7 mouse cellular contexts compared by ENCODE assay signal in the genomic region with DNA sequence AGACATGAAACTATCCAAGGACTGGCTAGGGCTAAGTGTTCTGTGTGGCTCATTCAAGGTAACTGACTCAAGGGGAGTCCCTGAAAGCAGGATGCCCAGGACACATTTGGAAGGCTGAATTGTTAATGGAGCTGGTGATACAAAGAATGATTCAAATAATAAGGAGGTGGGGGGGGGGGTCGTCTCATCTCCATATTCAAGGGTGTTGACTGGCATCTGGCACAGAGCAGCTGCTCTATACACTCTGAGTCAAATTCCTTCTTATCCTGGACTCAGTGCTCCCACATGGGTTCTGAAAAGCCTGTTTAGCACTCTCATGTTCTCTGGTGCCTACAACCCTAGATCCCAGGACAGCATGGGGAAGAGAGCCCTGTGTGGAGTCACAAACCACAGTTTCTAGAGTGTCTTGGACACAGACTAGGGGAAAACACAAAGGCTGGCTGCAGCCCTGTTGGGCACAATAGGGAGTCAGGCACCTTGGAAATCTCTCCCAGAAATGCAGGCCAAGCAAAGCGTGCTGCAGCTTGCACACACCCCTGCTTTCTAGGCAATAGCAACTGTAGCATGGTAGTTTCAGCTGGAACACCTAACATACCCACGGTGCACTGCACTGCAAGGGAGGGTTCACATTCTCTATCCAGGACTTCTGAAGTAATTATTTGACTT. TPM values are rescaled to one million over a fixed set of nuclear protein-coding genes. Genes with fewer than 3 reads are reported as not detected.
DNase-seq lines count a peak whose midpoint lies in the region; ATAC-seq and TF ChIP-seq lines count a peak whose summit lies in the region.

No protein-coding gene starts in this region.

- 0 out of 2 replicates have a peak overlapping the region, but pooled peaks have one; percentile 13 for H3K4me3 ChIP-seq in hindbrain, embryonic 10.5 days
- no peak overlapping the region for H3K4me3 ChIP-seq in hindbrain, postnatal 0 days (ENCODE audit: low read length)
- H3K4me3 ChIP-seq in embryonic facial prominence, embryonic 11.5 days (ENCODE audit: low read depth, low read length), result no peak overlapping the region
- no peak overlapping the region for H3K4me3 ChIP-seq in embryonic facial prominence, embryonic 15.5 days (replicated peaks)
- no peak overlapping the region for H3K4me3 ChIP-seq in limb, embryonic 14.5 days (replicated peaks; ENCODE audit: low read length)

- no peaks in the 10 kb centered on the region for H3K36me3 ChIP-seq in hindbrain, embryonic 10.5 days
- H3K36me3 ChIP-seq in hindbrain, postnatal 0 days (ENCODE audit: insufficient read depth, low read length), result no peaks in the 10 kb centered on the region
- no peaks in the 10 kb centered on the region for H3K36me3 ChIP-seq in embryonic facial prominence, embryonic 11.5 days (replicated peaks; ENCODE audit: control insufficient read depth, insufficient read depth, low read depth, low read length)
- H3K36me3 ChIP-seq in embryonic facial prominence, embryonic 15.5 days, result no peaks in the 10 kb centered on the region
- H3K36me3 ChIP-seq in limb, embryonic 14.5 days (ENCODE audit: control insufficient read depth, insufficient read depth, low read length), result no peaks in the 10 kb centered on the region

- peaks cover 89% of the 10 kb centered on the region for H3K4me1 ChIP-seq in hindbrain, embryonic 10.5 days (replicated peaks)
- no peaks in the 10 kb centered on the region; the same call in 1 of the 2 replicates for H3K4me1 ChIP-seq in hindbrain, postnatal 0 days (ENCODE audit: insufficient read depth, low read length)
- H3K4me1 ChIP-seq in embryonic facial prominence, embryonic 11.5 days (ENCODE audit: control insufficient read depth, insufficient read depth, low read length), result peaks cover 23% of the 10 kb centered on the region
- peaks cover 76% of the 10 kb centered on the region for H3K4me1 ChIP-seq in embryonic facial prominence, embryonic 15.5 days
- peaks cover 81% of the 10 kb centered on the region for H3K4me1 ChIP-seq in limb, embryonic 14.5 days (ENCODE audit: control insufficient read depth, insufficient read depth, low read length)

- H3K4me2 ChIP-seq in hindbrain, postnatal 0 days (ENCODE audit: low read depth, low read length), result no peak overlapping the region
- H3K4me2 ChIP-seq in embryonic facial prominence, embryonic 11.5 days (ENCODE audit: low read depth, low read length), result no peak overlapping the region
- H3K4me2 ChIP-seq in embryonic facial prominence, embryonic 15.5 days (replicated peaks), result no peak overlapping the region
- H3K4me2 ChIP-seq in limb, embryonic 14.5 days (replicated peaks; ENCODE audit: low read depth, low read length, severe bottlenecking), result no peak overlapping the region

- no peak for TF ChIP-seq CTCF in hindbrain, postnatal 0 days (IDR thresholded peaks at IDR 0.05; ENCODE audit: low read depth)

- H3K27ac ChIP-seq in hindbrain, embryonic 10.5 days, result peak overlapping the region; percentile 94
- no peak overlapping the region for H3K27ac ChIP-seq in hindbrain, postnatal 0 days
- H3K27ac ChIP-seq in embryonic facial prominence, embryonic 11.5 days (replicated peaks; ENCODE audit: low read depth, low read length), result 0 out of 2 replicates have a peak overlapping the region, but pooled peaks have one; percentile 29
- H3K27ac ChIP-seq in embryonic facial prominence, embryonic 15.5 days (replicated peaks), result peak overlapping the region; percentile 95
- peak overlapping the region; percentile 96 for H3K27ac ChIP-seq in limb, embryonic 14.5 days (replicated peaks; ENCODE audit: low read depth, low read length)

- H3K27me3 ChIP-seq in hindbrain, embryonic 10.5 days (ENCODE audit: insufficient read depth, poor library complexity, severe bottlenecking), result no peaks in the 10 kb centered on the region
- H3K27me3 ChIP-seq in hindbrain, postnatal 0 days (ENCODE audit: insufficient read depth, low read length), result no peaks in the 10 kb centered on the region
- H3K27me3 ChIP-seq in embryonic facial prominence, embryonic 11.5 days (ENCODE audit: control insufficient read depth, insufficient read depth, low read length), result no peaks in the 10 kb centered on the region
- H3K27me3 ChIP-seq in embryonic facial prominence, embryonic 15.5 days, result no peaks in the 10 kb centered on the region
- H3K27me3 ChIP-seq in limb, embryonic 14.5 days (ENCODE audit: control insufficient read depth, insufficient read depth, low read length), result no peaks in the 10 kb centered on the region

- H3K9me3 ChIP-seq in hindbrain, embryonic 10.5 days, result no peaks in the 10 kb centered on the region
- H3K9me3 ChIP-seq in hindbrain, postnatal 0 days (ENCODE audit: low read length), result no peaks in the 10 kb centered on the region
- no peaks in the 10 kb centered on the region for H3K9me3 ChIP-seq in embryonic facial prominence, embryonic 11.5 days (replicated peaks; ENCODE audit: control insufficient read depth, low read length)
- no peaks in the 10 kb centered on the region for H3K9me3 ChIP-seq in embryonic facial prominence, embryonic 15.5 days (replicated peaks)
- H3K9me3 ChIP-seq in limb, embryonic 14.5 days (ENCODE audit: control insufficient read depth, low read length), result no peaks in the 10 kb centered on the region

- ATAC-seq in hindbrain, postnatal 0 days, result no peak
- ATAC-seq in embryonic facial prominence, embryonic 11.5 days (replicated peaks; ENCODE audit: insufficient number of reproducible peaks, low FRiP score, low TSS enrichment, low read depth), result no peak
- no peak for ATAC-seq in embryonic facial prominence, embryonic 15.5 days (ENCODE audit: insufficient number of reproducible peaks, low FRiP score, low TSS enrichment, low read depth)
- ATAC-seq in limb, embryonic 14.5 days (ENCODE audit: low FRiP score, low read depth), result no peak
- ATAC-seq in CD4-positive, CD25-positive, alpha-beta regulatory T cell, adult 4 months, result no peak

- DNase-seq in hindbrain, embryonic 10.5 days (ENCODE audit: low spot score), result peak; percentile 56
- DNase-seq in hindbrain, postnatal 0 days (ENCODE audit: low spot score), result no peak
- DNase-seq in embryonic facial prominence, embryonic 11.5 days (ENCODE audit: low spot score), result no peak
- DNase-seq in limb, embryonic 14.5 days (ENCODE audit: low spot score), result no peak
- DNase-seq in cerebellum, adult 9-10 months, result no peak

- TF ChIP-seq POLR2A in limb, embryonic 14.5 days (IDR thresholded peaks at IDR 0.05; ENCODE audit: borderline replicate concordance, extremely low read depth, insufficient read depth, insufficient read length), result no peak

- 44% methylated on average over 3 of the region's 3 CpGs for WGBS in hindbrain, embryonic 10.5 days
- WGBS in hindbrain, postnatal 0 days, result 31% methylated on average over 3 of the region's 3 CpGs
- WGBS in embryonic facial prominence, embryonic 11.5 days, result 47% methylated on average over 3 of the region's 3 CpGs
- WGBS in embryonic facial prominence, embryonic 15.5 days, result 48% methylated on average over 3 of the region's 3 CpGs
- 59% methylated on average over 3 of the region's 3 CpGs for WGBS in limb, embryonic 14.5 days

- H3K9ac ChIP-seq in hindbrain, postnatal 0 days (replicated peaks; ENCODE audit: low read length), result no peak overlapping the region
- no peak overlapping the region for H3K9ac ChIP-seq in embryonic facial prominence, embryonic 11.5 days (replicated peaks; ENCODE audit: low read length)
- H3K9ac ChIP-seq in embryonic facial prominence, embryonic 15.5 days, result no peak overlapping the region
- H3K9ac ChIP-seq in limb, embryonic 14.5 days (ENCODE audit: low read depth, low read length, severe bottlenecking), result no peak overlapping the region

RNA-seq across cellular contexts. Expression of gene Fignl1, which starts 16.3 kb away (rescaled TPM):
- polyA plus RNA-seq in hindbrain, embryonic 10.5 days (2016; fragmentation: Nextera tagmentation; extraction: Ambion mirVana), result 67.8 and 105 TPM in 2 replicates
- 10.7 and 11.3 TPM in 2 replicates for total RNA-seq in hindbrain, postnatal 0 days (2014; rRNA removed)
- 7.0 and 8.8 TPM in 2 replicates for polyA plus RNA-seq in hindbrain, postnatal 0 days (2015; fragmentation: Nextera tagmentation; extraction: Ambion mirVana)
- 103 and 119 TPM in 2 replicates for polyA plus RNA-seq in embryonic facial prominence, embryonic 11.5 days (2014; fragmentation: Nextera tagmentation; extraction: Ambion mirVana)
- 43.1 and 45.2 TPM in 2 replicates for polyA plus RNA-seq in embryonic facial prominence, embryonic 15.5 days (2015; fragmentation: Nextera tagmentation; extraction: Ambion mirVana)
- 20.0 and 21.2 TPM in 2 replicates for polyA plus RNA-seq in limb, embryonic 14.5 days (2012; rRNA removed)
- polyA plus RNA-seq in limb, embryonic 14.5 days (2014; fragmentation: Nextera tagmentation; extraction: Ambion mirVana), result 43.2 and 46.5 TPM in 2 replicates
- 10 to 100 TPM in 1 of 2 experiments, 1 to 10 TPM in 1; 8.3 to 13.4 TPM for polyA plus RNA-seq in CD4-positive, CD25-positive, alpha-beta regulatory T cell, adult 4 months (2017; shearing (Covaris generic))
